Mouse (Mus musculus): Measurements from ENCODE around the gene Tmem139.

The Tmem139 gene

GRCm38 (mm10) chr6:42261524-42262170, at the start of gene Tmem139:
Tmem139 (plus strand) TSS chr6:42261970.
- DNase-seq (ENCODE audit: low spot score) = no peak

DNA sequence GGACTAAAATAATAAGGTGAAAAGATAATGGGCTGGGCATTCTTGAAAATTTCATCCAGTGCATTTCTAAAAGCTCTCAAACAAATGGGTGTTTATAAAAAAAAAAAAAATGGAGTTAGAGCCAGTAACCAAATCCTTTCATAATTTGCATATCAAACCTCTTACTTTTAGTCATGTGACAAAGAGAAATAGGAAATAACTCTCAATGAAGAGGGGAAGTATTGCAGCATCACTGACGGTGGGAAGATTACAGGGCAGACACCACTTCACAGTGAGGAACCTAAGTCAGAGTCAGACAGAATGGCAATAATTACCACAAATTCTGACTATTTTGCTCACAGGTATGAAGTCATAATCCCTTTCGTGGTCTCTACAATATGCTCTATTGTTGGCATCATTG, 46.7 kb upstream of the Tmem139 start, which contains the start of gene Tas2r144:
Tas2r144 (plus strand) TSS at position 301 of the 400 bp plus-strand sequence.
- DNase-seq (ENCODE audit: low spot score) = no peak

GRCm38 (mm10) chr6:42222286-42222685, 39.5 kb upstream of the Tmem139 start:
- DNase-seq (ENCODE audit: low spot score) = no peak

GRCm38 (mm10) chr6:42225046-42225445, 36.7 kb upstream of the Tmem139 start:
- DNase-seq (ENCODE audit: low spot score) = no peak

- DNase-seq (ENCODE audit: low spot score) = peak; percentile 35
These were observed 34.3 kb upstream of the Tmem139 start for GRCm38 (mm10) chr6:42227240-42228101.

DNA sequence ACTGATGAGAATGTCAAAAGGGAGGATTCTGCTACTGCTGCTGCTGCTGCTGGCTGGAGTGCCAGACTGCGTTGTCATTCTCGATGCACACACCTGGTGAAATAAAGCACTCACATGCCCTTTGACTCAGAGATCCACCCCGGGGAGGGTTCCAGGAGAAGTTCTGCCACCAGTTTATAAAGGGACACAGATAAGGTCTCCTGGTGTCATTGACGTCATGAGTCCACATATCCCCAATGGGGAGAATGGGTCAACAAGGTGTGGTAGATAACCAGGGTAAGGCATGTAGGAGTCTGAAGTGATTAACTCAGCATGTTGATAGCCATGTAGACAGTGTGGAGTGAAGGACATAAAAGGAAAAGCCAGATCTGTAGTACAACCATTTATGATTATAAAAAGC, 32.2 kb upstream of the Tmem139 start:
- no peak for DNase-seq (ENCODE audit: low spot score)

DNA sequence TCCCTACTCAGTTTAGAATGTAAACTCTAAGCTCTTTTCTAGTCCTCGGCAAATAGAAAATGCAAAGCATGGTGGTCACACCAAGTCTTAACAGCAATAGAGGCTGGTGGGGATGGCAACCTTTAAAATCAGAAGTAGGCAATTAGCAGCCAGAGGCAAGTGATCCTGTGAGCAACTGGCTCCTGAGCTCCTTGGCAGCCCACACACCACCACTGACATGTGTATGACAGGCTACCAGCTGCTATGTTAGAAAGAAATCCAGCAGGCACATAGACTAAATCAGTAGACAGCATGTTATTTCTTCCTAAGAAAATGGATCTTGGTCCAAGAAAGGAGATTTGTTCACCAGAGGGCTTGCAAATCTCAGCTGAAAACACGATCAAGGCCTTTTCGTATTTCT, 30.6 kb upstream of the Tmem139 start:
- no peak for DNase-seq (ENCODE audit: low spot score)

GRCm38 (mm10) chr6:42237276-42237805, 24.4 kb upstream of the Tmem139 start:
- DNase-seq (ENCODE audit: low spot score) = no peak

DNA sequence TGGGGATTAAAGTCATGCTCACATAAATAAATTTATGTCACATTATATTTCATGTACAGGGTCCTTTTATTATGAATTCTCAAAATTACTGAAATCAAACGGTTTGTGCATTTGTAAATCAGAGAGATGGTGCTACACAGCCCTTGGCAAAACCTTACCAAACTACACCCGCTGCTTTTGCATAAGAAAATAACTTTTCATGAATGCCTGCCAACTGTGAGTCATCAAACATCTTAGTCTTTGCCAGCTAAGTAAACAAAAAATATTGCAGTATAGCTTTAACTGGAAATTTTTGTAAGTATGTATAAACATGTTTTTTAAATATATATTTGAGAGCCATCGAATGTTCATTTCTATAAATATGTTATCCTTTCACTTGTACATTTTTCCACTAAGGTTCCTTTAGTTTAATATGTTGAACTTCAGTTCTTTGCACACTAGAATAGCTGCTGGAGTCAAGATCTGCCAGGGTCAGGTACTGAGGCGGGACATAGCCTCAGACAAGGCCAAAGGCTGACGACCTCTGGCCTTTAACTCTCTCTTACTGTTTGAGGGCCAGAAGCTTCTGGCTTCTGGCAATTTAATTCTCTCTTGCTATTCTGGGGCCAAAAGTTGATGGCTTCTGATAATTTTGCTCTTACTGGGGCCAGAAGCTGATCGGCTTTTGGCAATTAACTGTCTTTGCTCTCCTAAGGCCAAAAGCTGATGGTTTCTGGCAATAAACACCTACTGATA, 20.3 kb upstream of the Tmem139 start:
- DNase-seq (ENCODE audit: low spot score) = no peak

GRCm38 (mm10) chr6:42245711-42246353, 15.9 kb upstream of the Tmem139 start, which contains the start of gene Gstk1:
Gstk1 (plus strand) TSS chr6:42245935.
- DNase-seq (ENCODE audit: low spot score) = peak; percentile 81

DNA sequence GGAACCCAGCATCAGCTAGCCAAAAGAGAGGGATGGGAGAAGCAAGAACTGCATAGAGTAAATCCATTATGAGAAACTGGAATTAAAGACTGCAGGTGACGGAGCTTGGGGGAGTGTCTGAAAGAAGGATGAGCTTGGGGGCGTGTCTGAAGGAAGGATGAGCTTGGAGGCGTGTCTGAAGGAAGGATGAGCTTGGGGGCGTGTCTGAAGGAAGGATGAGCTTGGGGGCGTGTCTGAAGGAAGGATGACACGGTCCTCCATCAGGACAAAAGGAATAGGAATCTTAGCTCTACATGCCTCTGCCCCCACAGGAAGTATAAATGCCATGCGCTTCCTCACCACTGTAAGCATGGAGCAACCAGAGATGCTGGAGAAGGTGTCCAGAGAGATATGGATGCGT, 14.6 kb upstream of the Tmem139 start:
- no peak for DNase-seq (ENCODE audit: low spot score)

DNA sequence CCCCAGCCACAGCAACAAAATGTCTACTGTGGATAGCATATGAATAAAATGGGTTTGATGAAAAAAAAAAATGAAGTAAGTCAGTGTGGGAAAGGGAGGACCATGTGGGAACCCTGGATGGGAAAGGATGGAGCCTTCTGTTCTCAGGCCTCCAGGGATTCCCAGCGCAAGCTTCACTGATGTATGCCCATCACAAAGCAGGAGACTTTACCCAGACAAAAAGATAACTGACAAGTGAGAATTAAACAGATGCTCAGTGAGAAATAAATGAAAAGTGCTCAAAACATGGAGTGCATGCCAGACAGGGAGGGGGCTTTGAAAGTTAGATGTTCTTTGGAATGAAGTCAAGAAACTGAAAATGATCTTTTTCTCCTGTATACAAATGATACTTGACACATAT, 13.8 kb upstream of the Tmem139 start:
- DNase-seq (ENCODE audit: low spot score) = no peak

DNA sequence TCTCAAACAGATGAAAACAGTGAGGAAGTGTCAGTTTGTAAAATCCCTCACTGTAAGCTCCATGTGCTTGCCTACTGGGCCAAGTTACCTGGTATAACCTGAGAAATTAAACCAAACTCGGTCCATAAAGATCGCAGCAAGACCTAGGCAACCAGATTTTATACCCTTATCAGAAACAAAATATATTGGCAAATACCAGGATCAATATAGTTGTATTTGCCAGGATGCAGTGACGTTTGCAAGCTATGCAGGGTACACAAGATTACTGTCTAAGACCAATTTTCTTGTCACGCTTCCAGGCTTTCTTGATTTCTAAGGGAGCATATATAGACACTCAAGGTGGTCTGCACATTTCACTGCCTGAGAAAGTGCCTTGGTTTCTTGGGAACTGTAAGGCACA, 10.0 kb upstream of the Tmem139 start:
- no peak for DNase-seq (ENCODE audit: low spot score)

GRCm38 (mm10) chr6:42253103-42253502, 8.7 kb upstream of the Tmem139 start:
- no peak for DNase-seq (ENCODE audit: low spot score)

DNA sequence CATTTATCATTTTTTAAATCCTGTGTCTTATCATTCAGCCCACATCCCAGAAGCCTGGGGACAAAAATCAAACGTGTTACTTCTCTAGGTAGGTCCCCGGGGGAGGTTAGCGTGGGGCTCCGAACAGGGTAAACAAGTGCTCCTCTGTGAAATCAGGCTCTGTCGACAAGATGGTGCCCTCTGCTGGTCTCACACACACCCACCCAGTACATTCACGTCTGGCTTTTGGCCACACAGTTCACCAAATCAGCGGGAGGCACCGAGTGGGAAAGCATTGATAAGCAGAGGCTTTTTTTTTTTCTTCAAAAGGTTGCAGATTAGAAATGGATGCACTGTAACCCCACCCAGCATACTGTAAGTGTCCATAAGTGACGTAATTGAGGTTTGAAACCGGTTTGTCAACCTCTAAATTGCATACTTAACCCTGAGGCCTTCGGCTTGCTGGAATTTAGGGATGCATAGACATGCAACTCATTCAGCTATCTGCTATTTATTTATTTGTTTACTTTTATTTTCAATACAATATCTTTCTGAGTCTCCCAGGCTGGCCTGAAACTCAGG, 4.4 kb upstream of the Tmem139 start:
- DNase-seq (ENCODE audit: low spot score) = peak; percentile 37

DNA sequence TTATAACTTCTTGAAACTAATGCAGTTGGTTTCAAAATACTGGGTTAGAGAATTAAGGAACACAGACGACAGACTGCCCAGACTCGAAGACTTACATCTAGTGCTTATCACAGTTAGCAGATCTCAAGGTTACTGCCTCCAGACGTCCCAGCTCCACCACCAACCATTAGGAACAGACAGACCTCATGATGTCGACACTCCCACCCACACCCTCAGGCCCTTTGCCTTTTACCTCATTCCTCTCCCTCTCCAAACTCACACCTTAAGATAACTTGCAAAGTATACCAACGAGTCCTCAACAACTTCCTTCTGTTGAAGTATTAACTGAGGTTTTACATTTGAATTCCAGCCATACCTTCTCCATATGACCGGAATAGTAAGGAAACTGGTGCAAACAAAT, 1.3 kb upstream of the Tmem139 start:
- DNase-seq (ENCODE audit: low spot score) = no peak

GRCm38 (mm10) chr6:42264626-42265312, 3.0 kb downstream of the Tmem139 start, which contains the start of gene Casp2:
Casp2 (plus strand) TSS chr6:42264985.
- DNase-seq (ENCODE audit: low spot score) = peak; percentile 93

DNA sequence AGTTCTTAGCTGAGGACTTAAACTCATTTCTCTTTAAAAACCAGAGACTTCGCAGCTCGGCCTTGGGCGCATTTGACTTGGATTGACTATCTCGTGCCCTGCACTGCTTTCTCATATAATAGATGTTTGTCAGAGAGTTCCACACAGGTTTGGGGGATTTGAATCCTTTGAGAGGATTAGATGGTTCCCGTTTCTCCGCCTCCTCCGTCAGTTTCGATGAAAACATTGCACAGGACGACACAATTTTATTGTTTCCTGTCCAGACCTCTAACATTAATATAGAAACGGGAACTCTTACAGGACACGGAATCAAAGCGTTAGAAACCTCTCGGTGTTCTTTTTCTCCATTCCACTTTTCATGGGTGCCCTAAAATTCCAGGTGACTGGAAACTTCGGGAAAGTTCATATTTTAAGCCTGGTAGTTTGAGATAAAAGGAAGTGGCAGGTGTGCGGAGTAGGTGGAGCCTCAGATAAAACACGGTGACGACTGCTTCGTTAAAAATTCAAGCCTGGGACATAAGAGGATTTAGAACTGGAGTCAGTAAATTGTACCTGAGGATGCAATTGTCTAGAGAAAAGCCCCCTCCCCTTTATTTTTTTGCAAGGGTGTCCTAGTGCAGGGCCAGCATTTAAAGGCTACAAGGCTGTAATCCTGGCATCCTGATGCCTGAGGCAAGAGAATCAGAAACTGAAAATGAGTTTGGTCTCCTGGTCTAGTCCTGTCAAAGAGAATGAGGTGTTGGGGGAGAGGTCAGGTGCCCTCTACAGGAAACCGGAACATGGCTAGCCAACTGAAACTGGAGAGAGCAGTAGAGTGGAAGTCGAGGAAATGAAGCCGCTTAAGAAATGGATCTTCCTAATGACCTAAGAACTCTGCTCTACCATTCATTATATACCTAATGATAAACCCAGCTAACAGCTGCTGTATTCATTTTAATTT, 3.9 kb downstream of the Tmem139 start:
- DNase-seq (ENCODE audit: low spot score) = peak; percentile 48

DNA sequence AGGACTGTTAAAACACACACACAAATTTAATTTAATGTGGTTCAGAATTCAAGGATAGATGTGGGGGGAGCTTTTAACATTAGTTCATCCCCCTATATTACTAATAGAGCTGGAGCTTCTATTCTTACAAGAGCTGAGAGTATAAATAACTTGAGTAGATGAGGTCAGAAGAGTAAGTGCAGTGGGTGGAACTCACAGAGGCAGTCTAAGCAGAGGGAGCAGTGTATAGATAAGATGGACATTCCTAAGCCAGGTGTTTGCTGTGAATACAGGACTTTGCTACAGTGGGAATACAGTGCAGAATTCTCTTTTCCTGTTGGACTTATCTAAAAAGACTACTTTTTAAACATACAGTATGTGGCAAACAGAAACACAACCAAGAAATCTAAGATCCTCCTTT, 9.0 kb downstream of the Tmem139 start:
- DNase-seq (ENCODE audit: low spot score) = no peak

DNA sequence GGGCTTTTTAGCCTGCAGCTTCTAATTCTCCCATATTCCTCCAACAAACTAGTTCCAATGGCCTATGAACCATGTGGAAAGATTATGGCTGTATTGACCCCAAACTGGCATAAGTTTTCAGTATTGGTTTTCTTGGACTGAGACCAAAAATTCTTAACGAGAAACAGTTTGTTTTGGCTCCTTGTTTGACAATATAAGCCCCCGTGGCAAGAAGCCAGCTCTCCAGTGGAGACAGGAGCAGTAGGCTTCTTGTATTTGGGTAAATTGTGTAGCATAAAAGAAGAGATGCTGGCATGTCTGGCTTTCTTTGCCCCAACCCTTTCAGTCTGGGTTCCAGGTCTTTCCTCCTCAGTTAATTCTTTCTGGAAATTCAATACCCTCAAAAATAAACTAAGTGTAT, 14.4 kb downstream of the Tmem139 start:
- no peak for DNase-seq (ENCODE audit: low spot score)

Measured in spleen, adult 12 weeks (tissue).